Mouse (Mus musculus) bone marrow macrophage, adult 2 months (primary cell): ENCODE results near the gene Fbxo46. TPM values are rescaled to one million over a fixed set of nuclear protein-coding genes. Genes with fewer than 3 reads are reported as not detected.

Experiments used
- H3K27ac ChIP-seq: 2 replicates; pipeline ENCODE4 v1.5.1; 2012; ENCODE audit warnings: low read depth, low read length; ENCODE audit not compliant: insufficient read depth
- H3K4me1 ChIP-seq: 2 replicates; pipeline ENCODE4 v1.6.1; 2012; ENCODE audit warnings: low read length; ENCODE audit not compliant: control insufficient read depth, insufficient read depth
- H3K4me3 ChIP-seq: 2 replicates; pipeline ENCODE4 v1.5.1; 2012; ENCODE audit warnings: mild to moderate bottlenecking, low read length, moderate library complexity; ENCODE audit not compliant: insufficient read depth
- CTCF ChIP-seq: IDR thresholded peaks from 2 replicates; pipeline ENCODE4 v1.5.1; 2012; ENCODE audit warnings: low read depth, mild to moderate bottlenecking, low read length, moderate library complexity
- POLR2A ChIP-seq: IDR thresholded peaks from 2 replicates; pipeline ENCODE4 v1.6.1; 2012; ENCODE audit warnings: mild to moderate bottlenecking, low read depth, low read length, borderline replicate concordance
- polyA plus RNA-seq: library from polyadenylated mRNA; stranded (reverse); fragments of >200 nt; gene quantifications from 2 replicates; pipeline ENCODE4 v1.2.4, GENCODE M21; 2012; ENCODE audit not compliant: missing spikeins, insufficient read depth, insufficient read length

The Fbxo46 gene
- polyA plus RNA-seq, 1 experiment, result 8.2 TPM

- TF ChIP-seq CTCF (no peak), POLR2A (no peak)
- Histone ChIP-seq H3K4me3 (no peak overlapping the region), H3K4me1 (peaks cover 20% of the 10 kb centered on the region), H3K27ac (no peak overlapping the region)
Observed at GRCm38 (mm10) chr7:19080451-19080950, 39.2 kb upstream of the Fbxo46 start.

GRCm38 (mm10) chr7:19082171-19082570, 37.5 kb upstream of the Fbxo46 start:
- no peak for TF ChIP-seq CTCF
- TF ChIP-seq POLR2A, result no peak
- Histone ChIP-seq H3K4me3 (no peak overlapping the region), H3K4me1 (peaks cover 24% of the 10 kb centered on the region), H3K27ac (no peak overlapping the region)

GRCm38 (mm10) chr7:19083096-19083495, 36.6 kb upstream of the Fbxo46 start:
- Histone ChIP-seq H3K4me1 (peaks cover 16% of the 10 kb centered on the region), H3K4me3 (no peak overlapping the region), H3K27ac (no peak overlapping the region)
- TF ChIP-seq POLR2A (no peak), CTCF (no peak)

DNA sequence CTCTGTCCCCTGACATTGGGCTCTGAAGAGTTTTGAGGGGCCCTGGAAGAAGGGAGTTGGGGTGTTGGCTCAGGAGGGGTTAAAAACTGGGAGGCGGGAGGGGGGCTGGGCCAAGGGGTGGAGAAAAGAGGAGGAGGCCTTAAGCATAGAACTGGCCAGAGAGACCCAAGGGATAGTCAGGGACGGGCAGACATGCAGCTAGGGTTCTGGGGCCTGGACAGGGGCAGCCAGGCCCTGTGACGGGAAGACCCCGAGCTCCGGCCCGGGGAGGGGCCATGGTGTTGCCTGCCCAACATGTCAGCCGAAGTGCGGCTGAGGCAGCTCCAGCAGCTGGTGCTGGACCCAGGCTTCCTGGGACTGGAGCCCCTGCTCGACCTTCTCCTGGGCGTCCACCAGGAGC, 36.0 kb upstream of the Fbxo46 start, which contains the start of gene Dmpk:
TSS of gene Dmpk (plus strand) at position 149 of the 400 bp plus-strand sequence.
- TF ChIP-seq CTCF, result no peak
- no peak for TF ChIP-seq POLR2A
- peaks cover 15% of the 10 kb centered on the region for H3K4me1 ChIP-seq
- H3K27ac ChIP-seq, result no peak within 1 kb of the TSS
- peak within 1 kb of the TSS; percentile 11; the same call in 1 of the 2 replicates for H3K4me3 ChIP-seq

GRCm38 (mm10) chr7:19084277-19084771, 35.3 kb upstream of the Fbxo46 start:
- peak overlapping the region; percentile 11; the same call in 1 of the 2 replicates for H3K4me3 ChIP-seq
- peaks cover 15% of the 10 kb centered on the region for H3K4me1 ChIP-seq
- TF ChIP-seq CTCF (no peak), POLR2A (no peak)
- no peak overlapping the region for H3K27ac ChIP-seq

DNA sequence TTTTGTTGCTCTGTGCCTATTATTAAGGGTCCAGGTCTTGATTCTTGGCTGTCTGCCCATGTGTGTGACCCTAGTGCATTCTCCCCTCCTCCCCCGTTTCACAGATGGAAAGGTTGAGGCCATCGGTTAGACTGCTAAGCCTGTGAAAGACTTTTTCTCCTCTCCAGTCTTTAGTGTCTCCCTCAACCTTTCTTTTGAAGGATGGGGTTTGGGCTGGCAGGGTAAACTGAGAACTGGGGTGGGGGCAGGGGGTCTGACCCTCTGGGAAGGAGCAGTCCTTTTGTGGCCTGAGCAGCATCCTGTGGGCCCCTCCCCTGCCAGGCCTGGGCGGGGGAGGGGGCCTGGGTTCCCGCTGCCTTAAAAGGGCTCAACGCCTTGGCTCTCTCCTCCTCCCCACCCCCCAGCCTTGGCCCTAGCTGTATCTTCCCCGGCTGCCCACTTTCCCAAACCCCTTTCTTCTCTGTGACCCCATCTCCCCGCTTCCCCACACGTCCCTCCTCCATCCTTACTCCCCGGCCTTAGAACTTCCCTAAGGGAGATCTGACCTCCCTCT, 34.7 kb upstream of the Fbxo46 start:
- Histone ChIP-seq H3K27ac (no peak overlapping the region), H3K4me1 (peaks cover 15% of the 10 kb centered on the region), H3K4me3 (no peak overlapping the region)
- TF ChIP-seq CTCF (no peak), POLR2A (no peak)

GRCm38 (mm10) chr7:19085495-19085894, 34.2 kb upstream of the Fbxo46 start:
- H3K4me1 ChIP-seq, result peaks cover 15% of the 10 kb centered on the region
- no peak overlapping the region; the same call in 1 of the 2 replicates for H3K4me3 ChIP-seq
- no peak for TF ChIP-seq CTCF
- TF ChIP-seq POLR2A, result no peak
- H3K27ac ChIP-seq, result no peak overlapping the region

GRCm38 (mm10) chr7:19086042-19086441, 33.6 kb upstream of the Fbxo46 start:
- H3K4me1 ChIP-seq, result peaks cover 15% of the 10 kb centered on the region
- no peak overlapping the region for H3K27ac ChIP-seq
- no peak overlapping the region; the same call in 1 of the 2 replicates for H3K4me3 ChIP-seq
- TF ChIP-seq CTCF (no peak), POLR2A (no peak)

DNA sequence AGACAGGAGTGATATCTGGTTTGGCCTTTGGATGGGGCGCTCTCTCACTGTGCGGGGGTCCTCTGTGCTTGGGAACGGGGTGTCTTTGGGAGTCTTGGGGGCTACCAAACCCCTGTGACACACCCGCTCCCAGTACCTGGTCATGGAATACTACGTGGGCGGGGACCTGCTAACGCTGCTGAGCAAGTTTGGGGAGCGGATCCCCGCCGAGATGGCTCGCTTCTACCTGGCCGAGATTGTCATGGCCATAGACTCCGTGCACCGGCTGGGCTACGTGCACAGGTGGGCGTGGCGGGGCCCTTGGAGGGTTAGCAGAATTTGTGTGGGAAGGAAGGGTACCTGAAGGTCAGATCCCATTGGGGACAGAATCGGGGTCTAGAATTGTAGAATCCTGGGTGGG, 32.9 kb upstream of the Fbxo46 start:
- Histone ChIP-seq H3K4me3 (no peak overlapping the region), H3K4me1 (peaks cover 15% of the 10 kb centered on the region), H3K27ac (no peak overlapping the region)
- TF ChIP-seq POLR2A, result no peak
- no peak for TF ChIP-seq CTCF

DNA sequence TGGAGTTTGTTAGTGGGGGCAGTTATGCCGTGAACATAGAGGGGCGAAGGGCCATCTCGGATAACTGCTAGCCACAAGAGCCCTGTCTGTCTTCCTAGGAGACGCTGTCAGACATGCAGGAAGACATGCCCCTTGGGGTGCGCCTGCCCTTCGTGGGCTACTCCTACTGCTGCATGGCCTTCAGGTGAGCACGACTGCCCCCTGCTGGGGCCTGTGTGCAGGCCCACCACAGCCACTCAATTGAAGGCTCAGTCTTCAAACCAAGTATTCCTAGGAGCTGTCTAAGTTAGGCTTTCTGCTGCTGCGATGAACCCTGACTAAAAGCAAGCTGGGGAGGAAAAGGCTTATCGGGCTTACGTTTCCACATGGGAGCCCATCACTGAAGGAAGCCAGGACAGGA, 30.8 kb upstream of the Fbxo46 start:
- Histone ChIP-seq H3K4me1 (peaks cover 14% of the 10 kb centered on the region), H3K4me3 (no peak overlapping the region), H3K27ac (no peak overlapping the region)
- TF ChIP-seq CTCF (peak; percentile 58; the same call in 1 of the 2 replicates), POLR2A (no peak)

- Histone ChIP-seq H3K4me3 (no peak overlapping the region), H3K4me1 (no peaks in the 10 kb centered on the region), H3K27ac (no peak overlapping the region)
- TF ChIP-seq CTCF, result no peak
Observed at GRCm38 (mm10) chr7:19091913-19092312, 27.7 kb upstream of the Fbxo46 start.
